Mouse (Mus musculus): Measurements from ENCODE around the gene Csmd2. TPM values are rescaled to one million over a fixed set of nuclear protein-coding genes. Genes with fewer than 3 reads are reported as not detected.

Gene Csmd2
- polyA plus RNA-seq, 1 experiment from 2014 or later = 0.18 TPM

GRCm38 (mm10) chr4:128084466-128084865 is 96.8 kb downstream of the Csmd2 start:
- 89% methylated on average over 3 of the region's 3 CpGs for WGBS

GRCm38 (mm10) chr4:128085096-128085495 is 97.4 kb downstream of the Csmd2 start:
- 69% methylated on average over 8 of the region's 8 CpGs for WGBS
- Histone ChIP-seq H3K36me3 (ENCODE audit: control insufficient read depth, insufficient read depth, low read length) (no peaks in the 10 kb centered on the region), H3K27ac (ENCODE audit: low read depth) (no peak overlapping the region), H3K9me3 (ENCODE audit: control insufficient read depth, low read length) (no peaks in the 10 kb centered on the region), H3K9ac (ENCODE audit: low read length) (no peak overlapping the region), H3K27me3 (replicated peaks; ENCODE audit: control insufficient read depth, insufficient read depth, low read length) (no peaks in the 10 kb centered on the region), H3K4me1 (replicated peaks; ENCODE audit: control insufficient read depth, insufficient read depth, low read length) (no peaks in the 10 kb centered on the region), H3K4me2 (ENCODE audit: low read length) (no peak overlapping the region), H3K4me3 (ENCODE audit: low read depth, low read length) (no peak overlapping the region)
- ATAC-seq (replicated peaks; ENCODE audit: low FRiP score, low TSS enrichment, low read depth) (no peak), DNase-seq (ENCODE audit: low spot score) (no peak)

More at GRCm38 (mm10) chr4:128084466-128084865, 96.8 kb downstream of the Csmd2 start:
- no peak overlapping the region for H3K27ac ChIP-seq (ENCODE audit: low read depth)
- H3K9ac ChIP-seq (ENCODE audit: low read length) = no peak overlapping the region
- no peaks in the 10 kb centered on the region for H3K36me3 ChIP-seq (ENCODE audit: control insufficient read depth, insufficient read depth, low read length)
- H3K4me3 ChIP-seq (ENCODE audit: low read depth, low read length) = no peak overlapping the region
- H3K4me1 ChIP-seq (replicated peaks; ENCODE audit: control insufficient read depth, insufficient read depth, low read length) = no peaks in the 10 kb centered on the region
- no peak overlapping the region for H3K4me2 ChIP-seq (ENCODE audit: low read length)
- DNase-seq (ENCODE audit: low spot score) (no peak), ATAC-seq (replicated peaks; ENCODE audit: low FRiP score, low TSS enrichment, low read depth) (no peak)
- no peaks in the 10 kb centered on the region for H3K9me3 ChIP-seq (ENCODE audit: control insufficient read depth, low read length)
- no peaks in the 10 kb centered on the region for H3K27me3 ChIP-seq (replicated peaks; ENCODE audit: control insufficient read depth, insufficient read depth, low read length)

- Histone ChIP-seq H3K9ac (ENCODE audit: low read length) (no peak overlapping the region), H3K4me1 (replicated peaks; ENCODE audit: control insufficient read depth, insufficient read depth, low read length) (no peaks in the 10 kb centered on the region), H3K4me3 (ENCODE audit: low read depth, low read length) (no peak overlapping the region), H3K4me2 (ENCODE audit: low read length) (no peak overlapping the region), H3K36me3 (ENCODE audit: control insufficient read depth, insufficient read depth, low read length) (no peaks in the 10 kb centered on the region), H3K9me3 (ENCODE audit: control insufficient read depth, low read length) (no peaks in the 10 kb centered on the region), H3K27me3 (replicated peaks; ENCODE audit: control insufficient read depth, insufficient read depth, low read length) (no peaks in the 10 kb centered on the region), H3K27ac (ENCODE audit: low read depth) (no peak overlapping the region)
- no peak for ATAC-seq (replicated peaks; ENCODE audit: low FRiP score, low TSS enrichment, low read depth)
- no peak for DNase-seq (ENCODE audit: low spot score)
- WGBS = 77% methylated on average over 5 of the region's 5 CpGs
Measured at GRCm38 (mm10) chr4:128087147-128087606, 99.5 kb downstream of the Csmd2 start.

- Histone ChIP-seq H3K27ac (ENCODE audit: low read depth) (no peak overlapping the region), H3K9ac (ENCODE audit: low read length) (no peak overlapping the region), H3K36me3 (ENCODE audit: control insufficient read depth, insufficient read depth, low read length) (no peaks in the 10 kb centered on the region), H3K9me3 (ENCODE audit: control insufficient read depth, low read length) (no peaks in the 10 kb centered on the region), H3K27me3 (replicated peaks; ENCODE audit: control insufficient read depth, insufficient read depth, low read length) (no peaks in the 10 kb centered on the region), H3K4me3 (ENCODE audit: low read depth, low read length) (no peak overlapping the region), H3K4me2 (ENCODE audit: low read length) (no peak overlapping the region), H3K4me1 (replicated peaks; ENCODE audit: control insufficient read depth, insufficient read depth, low read length) (no peaks in the 10 kb centered on the region)
- no peak for ATAC-seq (replicated peaks; ENCODE audit: low FRiP score, low TSS enrichment, low read depth)
- 31% methylated on average over 3 of the region's 3 CpGs for WGBS
- no peak for DNase-seq (ENCODE audit: low spot score)
Measured at GRCm38 (mm10) chr4:128087704-128088103, 100.0 kb downstream of the Csmd2 start.

- no peak overlapping the region for H3K27ac ChIP-seq (ENCODE audit: low read depth)
- no peaks in the 10 kb centered on the region for H3K27me3 ChIP-seq (replicated peaks; ENCODE audit: control insufficient read depth, insufficient read depth, low read length)
- no peak overlapping the region for H3K9ac ChIP-seq (ENCODE audit: low read length)
- H3K9me3 ChIP-seq (ENCODE audit: control insufficient read depth, low read length) = no peaks in the 10 kb centered on the region
- H3K36me3 ChIP-seq (ENCODE audit: control insufficient read depth, insufficient read depth, low read length) = no peaks in the 10 kb centered on the region
- no peak overlapping the region for H3K4me3 ChIP-seq (ENCODE audit: low read depth, low read length)
- no peaks in the 10 kb centered on the region for H3K4me1 ChIP-seq (replicated peaks; ENCODE audit: control insufficient read depth, insufficient read depth, low read length)
- WGBS = 74% methylated on average over 3 of the region's 3 CpGs
- DNase-seq (ENCODE audit: low spot score) (no peak), ATAC-seq (replicated peaks; ENCODE audit: low FRiP score, low TSS enrichment, low read depth) (no peak)
- no peak overlapping the region for H3K4me2 ChIP-seq (ENCODE audit: low read length)
Measured at GRCm38 (mm10) chr4:128088264-128088663, 100.6 kb downstream of the Csmd2 start.

GRCm38 (mm10) chr4:128091938-128092337 is 104.3 kb downstream of the Csmd2 start:
- Histone ChIP-seq H3K27me3 (replicated peaks; ENCODE audit: control insufficient read depth, insufficient read depth, low read length) (no peaks in the 10 kb centered on the region), H3K9me3 (ENCODE audit: control insufficient read depth, low read length) (no peaks in the 10 kb centered on the region), H3K9ac (ENCODE audit: low read length) (no peak overlapping the region), H3K4me3 (ENCODE audit: low read depth, low read length) (no peak overlapping the region), H3K4me1 (replicated peaks; ENCODE audit: control insufficient read depth, insufficient read depth, low read length) (no peaks in the 10 kb centered on the region), H3K36me3 (ENCODE audit: control insufficient read depth, insufficient read depth, low read length) (no peaks in the 10 kb centered on the region), H3K27ac (ENCODE audit: low read depth) (no peak overlapping the region), H3K4me2 (ENCODE audit: low read length) (no peak overlapping the region)
- no peak for DNase-seq (ENCODE audit: low spot score)
- ATAC-seq (replicated peaks; ENCODE audit: low FRiP score, low TSS enrichment, low read depth) = no peak
- 75% methylated on average over 3 of the region's 3 CpGs for WGBS

- Histone ChIP-seq H3K27ac (ENCODE audit: low read depth) (no peak overlapping the region), H3K4me1 (replicated peaks; ENCODE audit: control insufficient read depth, insufficient read depth, low read length) (no peaks in the 10 kb centered on the region), H3K4me2 (ENCODE audit: low read length) (no peak overlapping the region), H3K4me3 (ENCODE audit: low read depth, low read length) (no peak overlapping the region), H3K36me3 (ENCODE audit: control insufficient read depth, insufficient read depth, low read length) (no peaks in the 10 kb centered on the region), H3K27me3 (replicated peaks; ENCODE audit: control insufficient read depth, insufficient read depth, low read length) (no peaks in the 10 kb centered on the region), H3K9me3 (ENCODE audit: control insufficient read depth, low read length) (no peaks in the 10 kb centered on the region), H3K9ac (ENCODE audit: low read length) (no peak overlapping the region)
- no peak for ATAC-seq (replicated peaks; ENCODE audit: low FRiP score, low TSS enrichment, low read depth)
- 89% methylated on average over 5 of the region's 5 CpGs for WGBS
- DNase-seq (ENCODE audit: low spot score) = no peak
Measured at GRCm38 (mm10) chr4:128099515-128099914, 111.9 kb downstream of the Csmd2 start.

GRCm38 (mm10) chr4:128100541-128100940 is 112.9 kb downstream of the Csmd2 start:
- no peak overlapping the region for H3K27ac ChIP-seq (ENCODE audit: low read depth)
- H3K36me3 ChIP-seq (ENCODE audit: control insufficient read depth, insufficient read depth, low read length) = no peaks in the 10 kb centered on the region
- no peak overlapping the region for H3K9ac ChIP-seq (ENCODE audit: low read length)
- no peak overlapping the region for H3K4me3 ChIP-seq (ENCODE audit: low read depth, low read length)
- no peaks in the 10 kb centered on the region for H3K9me3 ChIP-seq (ENCODE audit: control insufficient read depth, low read length)
- ATAC-seq (replicated peaks; ENCODE audit: low FRiP score, low TSS enrichment, low read depth) (no peak), DNase-seq (ENCODE audit: low spot score) (no peak)
- no peaks in the 10 kb centered on the region for H3K27me3 ChIP-seq (replicated peaks; ENCODE audit: control insufficient read depth, insufficient read depth, low read length)
- H3K4me2 ChIP-seq (ENCODE audit: low read length) = no peak overlapping the region
- 61% methylated on average over 5 of the region's 5 CpGs for WGBS
- no peaks in the 10 kb centered on the region for H3K4me1 ChIP-seq (replicated peaks; ENCODE audit: control insufficient read depth, insufficient read depth, low read length)

GRCm38 (mm10) chr4:128116331-128116730 is 128.7 kb downstream of the Csmd2 start:
- no peaks in the 10 kb centered on the region for H3K4me1 ChIP-seq (replicated peaks; ENCODE audit: control insufficient read depth, insufficient read depth, low read length)
- H3K27me3 ChIP-seq (replicated peaks; ENCODE audit: control insufficient read depth, insufficient read depth, low read length) = no peaks in the 10 kb centered on the region
- no peak overlapping the region for H3K27ac ChIP-seq (ENCODE audit: low read depth)
- H3K36me3 ChIP-seq (ENCODE audit: control insufficient read depth, insufficient read depth, low read length) = no peaks in the 10 kb centered on the region
- H3K9me3 ChIP-seq (ENCODE audit: control insufficient read depth, low read length) = no peaks in the 10 kb centered on the region
- H3K4me3 ChIP-seq (ENCODE audit: low read depth, low read length) = no peak overlapping the region
- no peak for ATAC-seq (replicated peaks; ENCODE audit: low FRiP score, low TSS enrichment, low read depth)
- WGBS = 53% methylated on average over 7 of the region's 7 CpGs
- DNase-seq (ENCODE audit: low spot score) = no peak
- H3K9ac ChIP-seq (ENCODE audit: low read length) = no peak overlapping the region
- no peak overlapping the region for H3K4me2 ChIP-seq (ENCODE audit: low read length)

Data from intestine, embryonic 14.5 days (tissue).